Mouse (Mus musculus) fat pad, adult 2 months (tissue): Measurements from ENCODE around the gene Rps6kc1.

Source experiments
- DNase-seq: peaks from one replicate; pipeline ENCODE4 v3.0.0-alpha.2; 2011; ENCODE audit warnings: low read depth, low spot score; ENCODE audit errors: extremely low read depth

Gene Rps6kc1

DNA sequence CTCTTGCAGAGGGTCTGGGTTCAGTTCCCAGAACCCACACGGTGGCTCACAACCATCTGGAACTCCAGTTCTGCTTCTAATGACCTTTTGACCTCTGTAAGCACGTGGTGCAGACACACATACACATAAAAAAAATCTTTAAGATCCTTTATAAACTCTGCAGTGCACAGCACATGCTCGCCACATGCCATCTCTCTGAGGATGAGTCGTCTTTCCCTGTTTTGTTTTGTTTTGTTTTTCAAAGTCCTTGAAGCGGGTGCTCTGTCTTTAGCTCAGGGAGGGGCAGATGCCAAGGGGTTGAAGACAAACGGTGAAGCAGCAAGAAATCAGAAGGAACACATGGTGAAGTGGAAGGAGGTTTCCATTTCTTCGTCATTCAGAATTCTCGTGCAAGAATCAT lies 143.9 kb downstream of the Rps6kc1 start:
- DNase-seq, result no peak

DNA sequence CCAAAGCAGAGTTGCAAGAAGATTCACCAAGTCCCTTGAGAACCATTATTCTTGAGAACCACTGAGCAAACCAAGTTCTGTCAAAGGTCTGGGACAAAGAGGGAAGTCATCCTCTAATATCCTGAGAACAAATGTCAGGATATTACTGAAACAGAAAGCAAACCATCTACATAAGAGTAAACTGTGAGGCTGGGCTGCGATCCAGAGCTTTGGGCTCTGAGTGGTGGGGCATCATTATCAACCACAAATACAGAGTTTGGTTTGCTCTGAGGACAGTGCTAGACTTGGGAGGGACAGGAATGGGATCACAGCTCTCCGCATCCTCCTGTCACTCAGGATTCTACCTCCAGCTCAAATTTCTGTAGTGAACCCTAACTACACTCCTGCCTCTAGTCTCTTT lies 144.8 kb downstream of the Rps6kc1 start:
- no peak for DNase-seq

DNA sequence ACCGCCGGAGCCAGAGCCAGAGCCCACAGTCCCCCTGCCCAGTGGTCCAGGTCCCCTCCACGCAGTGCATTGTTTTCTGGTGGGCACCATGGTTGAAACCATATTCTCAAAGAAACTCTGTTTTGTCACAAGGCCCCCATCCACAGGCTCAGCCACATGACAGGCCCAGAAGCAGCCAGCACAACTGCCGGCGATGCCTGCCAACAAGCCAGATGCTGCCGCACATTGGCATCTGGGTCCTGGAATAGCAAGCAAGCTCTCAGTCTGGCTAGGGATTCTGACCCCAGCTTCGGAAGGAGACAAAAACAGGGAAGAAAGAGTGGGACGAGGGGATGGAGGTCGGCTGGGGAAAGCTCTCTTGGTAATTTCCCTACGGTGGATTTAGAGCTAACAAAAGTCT lies 147.8 kb downstream of the Rps6kc1 start:
- DNase-seq, result no peak

DNA sequence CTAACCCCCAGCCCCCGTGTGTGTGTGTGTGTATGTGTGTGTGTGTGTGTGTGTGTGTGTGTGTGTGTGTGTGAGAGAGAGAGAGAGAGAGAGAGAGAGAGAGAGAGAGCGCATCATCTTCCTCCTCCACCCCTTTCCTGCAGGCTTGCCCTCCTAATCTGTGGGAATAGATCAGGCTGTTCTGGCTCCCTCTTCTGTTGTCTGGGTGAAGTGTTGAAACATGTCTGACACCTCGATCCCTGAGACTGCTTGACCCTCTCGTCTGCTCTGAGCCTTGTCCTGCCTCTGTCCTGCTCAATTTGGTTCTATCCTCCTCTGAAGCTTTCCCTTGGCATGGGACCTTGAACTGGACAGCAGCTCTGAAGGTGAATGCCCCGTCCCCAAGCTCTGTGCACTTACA lies 149.8 kb downstream of the Rps6kc1 start:
- DNase-seq, result no peak

DNA sequence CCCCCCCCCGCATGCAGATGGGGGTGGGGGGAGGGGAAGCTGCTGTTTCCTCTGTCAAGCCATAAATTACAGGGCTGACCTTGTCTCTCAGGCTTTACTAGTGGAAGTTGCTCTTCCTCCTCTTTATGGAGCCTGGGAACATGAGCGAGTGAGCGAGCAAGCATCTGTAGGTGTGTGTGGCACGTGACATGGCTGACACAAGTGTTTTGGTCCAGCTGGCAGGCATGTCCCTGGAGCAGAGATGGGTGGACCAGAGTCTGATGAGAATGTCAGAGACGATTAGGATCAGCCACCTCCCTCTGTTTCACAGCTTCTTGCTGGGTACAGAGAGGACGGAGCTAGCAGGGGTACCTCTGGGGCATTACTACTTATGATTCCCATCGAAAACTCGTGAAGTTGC lies 153.7 kb downstream of the Rps6kc1 start:
- no peak for DNase-seq

DNA sequence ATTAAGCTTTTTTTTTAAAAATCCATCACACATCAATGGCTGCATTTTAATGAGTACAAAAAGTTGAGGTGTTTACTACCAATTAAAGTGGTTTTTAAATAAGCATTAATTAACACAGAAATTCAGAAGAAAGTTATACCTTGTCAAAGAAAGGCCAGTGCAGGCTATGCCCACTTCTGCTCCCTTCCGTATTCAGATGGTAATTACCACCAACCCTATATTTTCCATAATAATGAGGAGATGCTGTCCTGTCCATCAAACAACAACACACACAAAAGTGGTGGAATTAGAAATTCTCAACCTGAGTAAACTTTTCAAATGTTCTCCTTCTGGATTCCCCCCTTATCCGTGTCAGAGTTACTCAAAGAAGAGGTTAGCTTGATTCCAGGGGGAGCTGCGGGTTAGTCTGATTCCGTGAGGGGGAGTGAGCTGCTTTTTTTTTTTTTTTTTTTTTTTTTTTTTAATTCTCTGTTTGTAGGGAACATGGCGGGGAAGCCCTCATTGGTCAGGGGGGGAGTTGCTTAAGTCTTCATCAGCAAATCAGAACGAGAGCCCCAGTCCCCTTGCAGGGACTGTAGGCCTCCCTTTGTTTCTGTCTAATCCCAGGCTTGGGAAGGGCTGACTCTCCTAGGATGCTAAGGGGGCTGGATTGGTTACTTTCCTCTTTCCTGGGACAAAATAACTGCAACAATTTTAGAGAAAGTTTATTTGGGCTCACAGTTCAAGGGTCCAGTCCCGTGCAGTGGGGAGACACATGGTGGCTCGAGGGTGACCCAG lies 159.6 kb downstream of the Rps6kc1 start:
- no peak for DNase-seq

DNA sequence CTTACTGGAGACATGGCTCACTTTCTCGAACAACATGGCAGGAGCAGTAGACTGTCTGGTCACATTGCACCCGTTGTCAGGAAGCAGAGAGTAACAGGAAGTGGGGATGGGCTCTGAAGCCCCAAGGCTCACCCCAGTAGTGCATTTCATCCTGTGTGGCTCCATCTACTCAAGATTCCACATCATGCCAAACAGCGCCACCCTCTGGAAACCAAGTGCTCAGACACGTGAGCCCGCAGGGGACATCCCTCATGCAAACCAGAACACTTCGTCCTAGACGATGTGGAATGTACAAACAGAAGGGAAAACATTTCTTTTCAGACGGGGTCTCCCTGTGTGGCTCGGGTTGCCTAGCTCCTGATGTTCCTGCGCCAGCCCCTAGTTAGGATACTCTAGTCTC lies 162.6 kb downstream of the Rps6kc1 start:
- no peak for DNase-seq

DNA sequence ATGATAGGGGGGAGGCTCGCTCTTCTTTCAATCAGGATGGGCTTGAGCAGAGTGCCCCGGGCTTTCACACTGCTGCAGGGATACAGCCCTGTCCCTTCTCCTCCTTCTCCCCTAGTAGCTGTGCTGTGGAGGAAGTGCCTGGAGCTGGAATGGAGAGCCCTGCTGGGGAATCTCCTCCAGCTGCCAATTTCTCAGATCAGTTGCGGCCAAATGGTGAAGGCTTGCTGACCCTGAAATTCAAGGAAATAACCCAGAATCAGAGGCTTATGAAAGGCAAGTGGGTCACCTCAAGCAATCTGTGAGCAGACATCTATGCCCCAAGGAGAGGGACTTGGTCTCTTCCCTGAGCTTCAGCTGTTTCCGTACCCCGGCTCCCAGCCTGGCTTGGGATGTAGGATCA lies 170.1 kb downstream of the Rps6kc1 start:
- no peak for DNase-seq

DNA sequence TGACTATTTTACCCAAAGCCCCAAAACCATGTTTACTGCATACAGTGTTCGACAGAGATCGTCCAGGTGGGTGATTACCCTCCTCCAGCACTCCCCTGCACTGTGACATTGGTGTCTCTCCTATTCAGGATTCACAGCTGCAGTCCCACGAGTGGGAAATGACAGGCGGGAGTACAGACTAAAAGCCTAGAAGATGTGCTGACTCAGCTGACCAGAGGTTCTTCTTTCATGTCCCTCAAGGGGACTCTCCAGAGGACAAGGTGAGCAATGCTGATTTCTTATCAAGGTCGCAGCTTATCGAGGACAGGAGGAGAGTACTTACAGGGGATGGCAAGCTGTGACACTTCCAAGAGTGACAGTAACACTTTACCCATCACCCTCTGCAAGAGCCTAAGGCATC lies 178.8 kb downstream of the Rps6kc1 start:
- DNase-seq, result no peak

DNA sequence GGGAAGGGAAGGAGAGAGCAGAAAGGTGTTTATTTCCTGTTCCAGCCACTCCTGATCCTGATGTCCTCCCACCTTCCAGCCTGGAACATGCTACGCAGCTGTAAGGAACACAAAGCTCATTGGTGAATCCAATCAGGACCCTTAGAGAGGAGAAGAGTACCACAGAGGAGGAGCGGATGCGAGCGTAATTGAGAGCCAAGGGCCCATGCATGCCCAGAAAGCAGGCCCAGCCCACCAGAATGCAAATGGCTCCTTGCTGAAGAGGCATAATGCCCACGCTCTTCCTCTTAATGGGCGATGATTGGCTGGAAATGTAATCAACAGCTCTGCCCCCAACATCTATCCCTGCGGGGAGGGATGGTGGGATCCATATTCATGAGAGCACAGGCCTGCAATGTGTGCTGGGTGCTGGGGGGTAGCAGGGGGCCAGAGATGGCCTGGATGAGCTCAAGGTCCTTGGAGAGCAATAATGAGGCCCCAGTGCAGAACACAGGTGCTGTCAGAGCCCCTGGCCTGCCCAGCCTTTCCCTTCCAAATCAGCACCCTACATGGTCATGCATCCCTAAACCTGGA lies 182.0 kb downstream of the Rps6kc1 start:
- DNase-seq, result no peak

DNA sequence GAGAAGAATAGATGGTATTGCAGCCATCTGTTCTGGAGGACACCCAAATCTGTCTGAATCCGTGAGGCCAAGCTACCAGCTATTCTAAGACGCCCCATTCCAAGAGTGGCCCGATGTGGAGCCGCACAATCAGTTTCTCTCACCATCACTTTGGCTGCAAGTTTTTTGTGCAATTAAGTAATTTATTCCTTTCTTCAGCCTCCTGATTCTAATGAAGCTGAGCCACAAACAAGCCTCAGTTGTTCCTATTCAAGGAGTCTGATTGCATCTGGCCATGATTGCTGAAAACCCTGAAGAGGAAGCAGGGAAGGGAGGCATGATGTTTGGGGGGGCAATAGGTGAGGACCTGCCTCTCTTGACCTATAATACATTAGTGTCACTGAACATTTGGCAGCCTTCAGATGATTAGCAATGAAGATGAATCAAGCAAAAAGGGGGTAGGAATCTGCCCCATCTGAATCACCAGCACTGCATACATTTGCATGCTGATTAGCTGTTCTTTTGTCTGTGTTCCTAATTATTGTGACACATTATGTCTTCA lies 183.4 kb downstream of the Rps6kc1 start:
- no peak for DNase-seq

DNA sequence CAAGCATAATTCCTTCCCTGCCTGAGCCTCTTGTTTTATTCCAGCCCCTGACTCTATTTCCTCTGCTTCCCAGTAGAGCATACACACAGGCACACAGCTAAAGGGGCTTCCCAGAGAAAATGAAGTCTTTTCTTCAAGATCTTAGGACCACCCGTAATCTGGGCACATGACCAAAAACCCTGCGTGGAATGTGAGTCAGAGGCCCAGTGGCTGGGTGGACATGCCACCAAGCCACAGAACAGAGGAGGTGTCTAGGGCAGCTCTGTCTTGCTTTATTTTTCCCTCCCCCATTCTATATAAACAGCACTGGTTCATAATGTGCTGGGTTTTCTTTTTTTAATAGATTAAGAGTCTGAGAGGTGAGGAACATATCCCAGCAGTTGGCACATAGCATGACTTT lies 184.2 kb downstream of the Rps6kc1 start:
- DNase-seq, result no peak

DNA sequence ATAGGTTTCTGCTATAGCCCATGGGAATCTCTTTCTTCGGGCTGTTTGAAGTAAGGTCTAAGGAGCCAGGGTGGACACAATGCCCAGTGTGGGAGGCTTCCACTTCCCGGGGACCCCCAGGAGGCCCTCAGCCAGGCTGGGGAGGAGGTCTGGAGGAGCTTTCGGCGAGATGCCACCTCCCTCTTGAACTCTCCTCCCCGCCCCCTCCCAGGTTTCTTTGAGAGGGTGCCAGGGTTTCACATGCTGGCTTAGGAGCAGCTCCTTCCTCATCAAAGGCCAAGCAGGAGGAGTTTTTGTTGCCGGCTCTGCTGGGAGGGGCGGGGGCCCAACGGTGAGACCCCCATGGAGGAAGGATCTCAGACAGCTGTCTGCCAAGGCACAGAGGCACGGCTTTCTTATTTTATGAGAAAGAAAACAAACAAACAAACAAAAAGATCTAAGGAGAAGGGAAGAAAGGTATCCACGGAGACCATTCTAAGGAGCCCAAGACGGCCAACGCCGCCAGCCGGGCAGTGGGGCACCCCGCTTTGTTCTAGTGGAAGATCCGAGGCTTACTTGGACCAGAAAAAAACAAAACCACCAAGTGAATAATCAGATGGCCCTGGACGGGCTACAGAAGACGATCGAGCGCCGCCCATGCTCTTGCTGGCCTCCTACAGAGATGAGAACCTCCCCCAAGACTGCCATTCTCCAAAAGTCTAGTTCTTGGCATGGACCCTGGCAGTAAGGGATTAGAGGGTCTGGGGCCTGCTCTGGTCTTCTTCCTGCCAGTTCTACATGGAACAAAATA lies 186.8 kb downstream of the Rps6kc1 start:
- no peak for DNase-seq

DNA sequence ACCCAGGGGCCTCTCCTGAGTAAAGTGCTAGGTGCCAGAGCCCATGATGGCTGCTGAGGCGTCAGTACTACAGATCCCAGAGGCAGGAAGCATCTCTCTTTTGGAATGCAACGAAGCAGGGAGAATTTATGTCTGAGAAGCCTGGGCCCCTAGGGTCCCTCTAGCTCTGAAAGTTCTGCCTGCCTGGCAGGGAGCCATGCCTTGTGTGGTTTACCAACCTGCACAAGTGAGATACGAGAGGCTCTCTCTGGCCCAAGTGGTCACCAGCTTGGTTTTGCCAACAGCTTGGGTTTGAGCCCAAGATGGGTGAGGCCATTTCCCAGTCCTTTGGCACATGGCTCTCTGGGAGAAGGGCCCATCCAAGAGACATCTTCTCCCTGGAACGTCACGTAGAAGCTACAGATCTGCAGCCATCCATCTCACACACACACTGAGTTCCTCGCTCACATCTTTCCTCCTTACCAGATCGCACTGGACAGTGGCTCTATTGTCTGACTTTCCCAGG lies 187.6 kb downstream of the Rps6kc1 start:
- no peak for DNase-seq

DNA sequence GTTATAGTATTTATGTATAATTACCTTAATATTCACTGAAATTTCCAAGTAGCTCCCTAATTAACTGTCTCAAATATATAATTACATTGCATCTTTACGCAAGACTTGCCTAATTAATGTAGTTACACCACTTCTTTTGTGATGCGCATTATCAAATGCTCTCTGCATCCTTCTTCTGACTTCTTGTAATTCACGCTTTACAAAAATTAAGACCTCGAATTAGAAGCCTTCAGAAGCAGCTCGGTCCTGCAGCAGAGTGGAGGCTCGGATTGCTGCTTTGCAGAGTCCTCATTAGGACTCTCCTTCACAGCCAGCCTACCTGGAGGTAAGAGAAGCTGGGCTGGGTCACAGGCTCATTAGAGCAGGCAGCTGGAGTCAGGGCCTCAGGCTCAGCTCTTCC lies 197.7 kb downstream of the Rps6kc1 start:
- no peak for DNase-seq

DNA sequence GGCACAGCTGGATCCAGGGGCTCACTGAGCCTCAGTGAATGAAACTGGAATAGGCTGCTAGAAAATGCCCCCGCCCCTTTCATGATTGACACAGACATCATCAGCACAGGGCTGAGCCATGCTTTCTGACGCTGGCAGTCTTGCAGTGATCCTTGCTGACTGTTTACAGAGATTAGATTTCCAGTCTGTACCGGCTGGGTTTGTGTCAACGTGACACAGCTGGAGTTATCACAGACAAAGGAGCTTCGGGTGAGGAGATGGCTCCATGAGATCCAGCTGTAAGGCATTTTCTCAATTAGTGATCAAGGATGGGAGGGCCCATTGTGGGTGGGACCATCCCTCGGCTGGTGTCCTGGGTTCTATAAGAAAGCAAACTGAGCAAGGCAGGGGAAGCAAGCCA lies 214.0 kb downstream of the Rps6kc1 start:
- DNase-seq, result no peak

DNA sequence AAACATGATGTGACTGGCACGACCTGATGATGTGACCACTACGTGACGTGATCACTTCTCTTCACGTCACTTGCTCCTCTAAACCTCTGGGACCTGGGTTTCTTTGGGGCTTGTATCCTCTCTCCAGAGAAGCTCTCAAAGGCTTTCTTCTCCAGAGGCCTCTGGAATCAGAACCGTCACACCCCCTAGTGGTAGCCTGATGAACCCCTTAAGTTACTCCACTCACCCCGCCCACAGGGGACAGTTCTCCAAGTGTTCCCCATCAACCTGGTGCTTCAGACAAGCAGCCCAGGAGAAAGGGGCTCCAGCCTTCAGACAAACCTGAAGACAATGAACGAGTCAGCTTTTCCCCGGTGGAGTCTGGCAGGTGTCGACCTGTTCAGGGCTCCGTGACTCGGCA lies 216.0 kb downstream of the Rps6kc1 start:
- DNase-seq, result no peak

DNA sequence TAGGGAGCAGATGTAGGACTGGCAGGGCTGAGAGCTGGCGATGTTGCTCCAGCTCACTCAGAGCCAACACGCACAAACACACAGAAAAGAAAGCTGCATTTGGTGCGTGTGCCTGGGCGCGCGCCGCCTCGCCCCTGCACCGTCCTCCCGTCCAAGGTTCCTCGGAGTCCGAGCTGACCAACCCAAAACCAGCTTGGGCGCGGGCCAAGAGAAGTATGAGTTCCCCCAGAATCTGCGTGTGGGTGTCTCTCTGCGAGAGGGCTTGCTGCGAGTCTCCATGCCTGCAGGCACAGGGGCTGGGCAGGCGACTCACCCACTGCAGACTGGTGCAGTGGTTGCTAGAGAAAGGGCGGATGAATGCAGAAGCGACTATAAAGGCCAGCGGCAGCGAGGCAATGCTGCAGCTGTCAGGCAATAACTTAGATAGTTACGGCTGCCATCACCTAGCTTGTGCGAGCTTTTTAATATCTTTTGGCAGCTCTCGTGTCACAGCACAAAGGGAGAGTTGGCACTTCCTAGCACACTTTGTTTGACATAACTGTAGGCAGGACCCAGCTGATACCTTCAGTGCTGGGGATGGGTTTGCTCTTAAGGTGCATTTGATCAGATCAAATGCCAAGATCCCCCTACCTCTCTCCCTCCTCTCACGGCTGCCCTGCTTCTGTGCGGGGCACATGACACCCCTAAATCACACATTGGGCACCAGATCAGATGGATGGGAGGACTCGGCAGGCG lies 220.9 kb downstream of the Rps6kc1 start:
- no peak for DNase-seq

DNA sequence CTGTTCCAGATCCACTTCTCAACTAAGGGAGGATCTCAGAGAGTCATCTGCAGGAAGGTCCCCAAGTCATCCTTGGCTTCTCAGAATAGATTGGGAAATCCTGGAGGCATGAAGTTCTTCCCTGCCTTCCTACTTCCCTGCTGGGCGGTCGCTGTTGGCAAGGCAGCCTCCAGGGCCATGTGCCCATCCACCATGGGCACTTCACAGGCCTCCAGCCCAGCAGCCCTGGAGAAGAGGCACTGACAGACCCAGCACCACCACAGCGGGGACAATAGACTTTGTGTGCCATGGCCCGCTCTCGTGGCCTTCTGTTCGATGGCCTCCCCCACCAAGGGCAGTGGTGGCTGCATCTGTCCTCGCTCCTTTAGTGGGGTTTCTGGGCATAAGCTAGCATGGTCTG lies 228.5 kb downstream of the Rps6kc1 start:
- DNase-seq, result no peak

DNA sequence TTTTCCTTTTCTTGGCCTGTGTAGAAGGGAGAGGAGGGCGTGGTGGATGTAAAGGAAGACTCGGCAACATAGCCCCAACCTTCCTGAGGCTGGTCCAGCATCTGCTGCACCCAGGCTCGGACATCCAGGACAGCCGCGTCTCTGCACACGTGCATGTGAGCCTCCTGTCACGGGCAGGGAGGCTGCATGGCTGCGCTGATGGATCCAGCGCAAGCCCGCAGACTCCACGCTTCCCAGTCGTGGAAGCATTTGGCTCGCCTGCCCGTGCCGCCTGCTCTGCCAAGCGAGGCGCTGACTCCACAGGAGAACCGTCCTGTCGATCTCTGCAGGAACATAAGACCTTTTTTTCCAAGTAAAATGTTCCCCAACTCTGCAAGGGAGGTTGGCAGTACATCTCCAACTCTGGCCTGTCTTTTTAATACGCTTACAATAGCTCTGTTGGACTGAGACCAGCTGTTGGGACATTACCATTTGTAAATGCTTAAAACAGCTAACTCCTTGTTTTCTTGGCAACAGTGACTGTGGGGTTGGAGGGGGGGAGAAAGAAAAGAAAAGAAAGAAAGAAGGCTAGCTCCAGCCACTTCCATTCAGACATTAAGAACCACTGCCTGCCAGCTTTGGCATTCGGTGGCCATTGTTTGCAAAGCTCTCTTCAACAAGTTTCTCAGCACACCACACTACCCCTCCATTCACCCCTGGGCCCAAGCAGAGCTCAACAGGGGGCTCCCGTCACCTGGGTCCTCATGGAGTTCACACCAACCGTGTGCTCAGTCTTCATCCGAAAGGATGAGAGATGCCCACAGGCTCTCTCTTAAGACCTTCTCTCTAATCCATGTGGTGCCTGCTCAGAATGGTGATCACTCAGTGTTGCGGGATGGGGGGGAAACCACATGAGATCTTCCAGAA lies 229.3 kb downstream of the Rps6kc1 start:
- no peak for DNase-seq
